Mouse (Mus musculus) lung, embryonic 15.5 days (tissue): ENCODE measurements around the gene Mdga1. TPM values are rescaled to one million over a fixed set of nuclear protein-coding genes. Genes with fewer than 3 reads are reported as not detected.

Source experiments
- ATAC-seq: fragments of 200-750 bp; cut with Nextera tagmentation; 2 replicates; pipeline ENCODE4 v1.8.0; 2017; ENCODE audit warnings: moderate number of reproducible peaks, borderline replicate concordance; ENCODE audit not compliant: low FRiP score, low TSS enrichment; ENCODE audit errors: extremely low read depth
- H3K27ac ChIP-seq: fragments of 300-500 bp; sonication (generic); 2 replicates; pipeline ENCODE4 v1.5.1; 2015; ENCODE audit warnings: moderate library complexity, mild to moderate bottlenecking, inconsistent platforms
- H3K27me3 ChIP-seq: fragments of 300-500 bp; sonication (generic); 2 replicates; pipeline ENCODE4 v1.6.1; 2015; ENCODE audit warnings: inconsistent platforms
- H3K36me3 ChIP-seq: fragments of 300-500 bp; sonication (generic); 2 replicates; pipeline ENCODE4 v1.6.1; 2015; ENCODE audit warnings: inconsistent platforms
- H3K4me1 ChIP-seq: fragments of 300-500 bp; sonication (generic); 2 replicates; pipeline ENCODE4 v1.6.1; 2015; ENCODE audit warnings: inconsistent platforms
- H3K4me2 ChIP-seq: fragments of 300-500 bp; sonication (generic); 2 replicates; pipeline ENCODE4 v1.6.1; 2015; ENCODE audit warnings: inconsistent platforms, mild to moderate bottlenecking, moderate library complexity
- H3K4me3 ChIP-seq: fragments of 300-500 bp; sonication (generic); 2 replicates; pipeline ENCODE4 v1.5.1; 2015; ENCODE audit warnings: mild to moderate bottlenecking, inconsistent platforms
- H3K9ac ChIP-seq: fragments of 300-500 bp; sonication (generic); 2 replicates; pipeline ENCODE4 v1.6.1; 2015; ENCODE audit warnings: inconsistent platforms
- H3K9me3 ChIP-seq: fragments of 300-500 bp; sonication (generic); 2 replicates; pipeline ENCODE4 v1.6.1; 2016; ENCODE audit warnings: inconsistent platforms
- WGBS: fragments of 180-500 bp; shearing (Covaris S2); methylation state at CpG from one replicate; pipeline ENCODE4 v1.1.7; 2015; 5-methylcytosine and 5-hydroxymethylcytosine counted together
- polyA plus RNA-seq: library from polyadenylated mRNA; unstranded; fragments of >200 nt; fragmentation: Nextera tagmentation; extraction: Ambion mirVana; gene quantifications from 2 replicates; pipeline ENCODE4 v1.2.1, GENCODE M21; 2015

Gene Mdga1
- 4.1 and 4.2 TPM in 2 replicates for polyA plus RNA-seq

DNA sequence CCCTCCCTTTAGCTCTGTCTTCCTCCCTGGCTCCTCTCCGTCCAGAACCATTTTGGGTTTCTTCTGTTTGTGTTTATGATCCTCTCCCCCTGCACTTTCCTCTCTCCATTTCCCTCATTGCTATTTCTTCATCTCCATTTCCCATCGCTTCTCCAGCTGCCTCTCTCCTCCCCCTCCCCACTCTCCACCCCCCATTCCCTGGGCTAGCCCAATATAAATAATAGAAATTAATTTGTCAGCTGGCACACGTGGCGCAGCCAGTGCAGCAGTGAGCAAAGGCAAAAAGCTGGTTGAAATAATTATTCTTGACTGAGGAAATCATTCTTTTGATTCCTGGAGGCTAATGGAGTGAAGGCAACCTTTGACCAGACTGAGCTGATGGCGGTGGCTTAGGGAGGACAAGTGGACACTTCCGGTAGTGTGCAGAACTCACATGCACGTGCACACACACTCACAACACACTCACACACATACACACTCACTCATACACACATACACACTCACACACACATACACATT lies at the start of gene Mdga1:
TSS of gene Mdga1 (minus strand) at position 51 of the 519 bp plus-strand sequence.
- H3K27ac ChIP-seq, result no peak within 1 kb of the TSS
- no peaks in the 10 kb centered on the region for H3K9me3 ChIP-seq
- ATAC-seq, result no peak
- no peak within 1 kb of the TSS for H3K4me2 ChIP-seq
- no peak within 1 kb of the TSS for H3K4me3 ChIP-seq
- no peaks in the 10 kb centered on the region for H3K36me3 ChIP-seq
- H3K9ac ChIP-seq, result no peak within 1 kb of the TSS
- H3K27me3 ChIP-seq, result peaks cover 6% of the 10 kb centered on the region
- 57% methylated on average over 7 of the region's 7 CpGs for WGBS
- H3K4me1 ChIP-seq, result no peaks in the 10 kb centered on the region

DNA sequence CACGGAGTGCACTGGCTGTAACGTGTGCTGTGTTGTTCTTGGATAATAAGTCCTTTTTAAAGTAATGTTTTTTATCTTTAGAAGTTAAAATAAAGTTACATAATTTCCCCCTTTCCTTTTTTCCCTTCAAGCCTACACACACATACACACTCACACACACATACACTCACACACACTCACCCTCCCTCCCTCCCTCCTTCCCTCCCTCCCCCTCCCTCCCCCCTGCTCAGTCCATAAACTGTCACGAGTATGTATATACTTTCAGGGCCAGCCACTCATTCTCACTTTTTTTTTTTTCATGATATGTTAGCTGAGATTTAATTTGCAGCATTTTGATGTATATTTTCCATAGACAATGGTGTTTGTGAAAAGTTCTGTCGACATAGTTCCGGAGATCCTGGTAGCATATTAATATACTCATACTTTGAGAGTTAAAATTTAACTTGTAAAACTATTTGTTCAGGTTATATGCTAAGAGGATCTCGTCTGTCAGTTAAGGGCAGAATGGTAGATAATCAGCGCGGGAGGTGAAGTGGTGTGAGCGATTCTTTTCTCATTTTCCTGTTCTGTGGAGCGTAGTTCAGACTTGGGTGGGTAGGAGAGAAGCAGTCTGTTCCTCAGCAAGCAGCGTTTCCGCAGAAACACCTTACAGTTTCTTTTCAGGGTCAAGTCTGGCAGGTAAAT lies 49.2 kb upstream of the Mdga1 start:
- 33% methylated on average over 12 of the region's 12 CpGs for WGBS
- no peak overlapping the region for H3K4me3 ChIP-seq

DNA sequence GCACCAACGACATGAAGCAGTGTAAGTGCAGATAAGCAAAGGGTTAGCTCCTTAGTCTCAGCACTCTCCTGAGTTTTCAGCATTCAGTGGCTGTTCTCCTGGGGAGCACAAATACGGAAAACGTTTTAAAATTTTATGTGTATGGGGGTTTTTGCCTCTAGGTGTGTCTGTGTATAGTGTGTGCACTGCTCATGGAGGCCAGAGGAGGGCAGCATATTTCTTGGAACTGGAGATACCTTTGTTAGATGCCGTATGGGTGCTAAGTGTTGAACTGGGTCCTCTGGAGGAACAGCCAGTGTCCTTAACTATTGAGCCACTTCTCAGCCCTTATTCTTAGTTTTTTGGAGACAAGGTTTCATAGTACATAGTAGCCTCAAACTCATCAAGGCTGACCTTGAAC lies 44.8 kb upstream of the Mdga1 start:
- Histone ChIP-seq H3K4me2 (no peak overlapping the region), H3K36me3 (no peaks in the 10 kb centered on the region), H3K27ac (no peak overlapping the region), H3K4me1 (peaks cover 35% of the 10 kb centered on the region), H3K27me3 (no peaks in the 10 kb centered on the region), H3K9me3 (no peaks in the 10 kb centered on the region), H3K9ac (no peak overlapping the region), H3K4me3 (no peak overlapping the region)
- WGBS, result 97% methylated on average over 4 of the region's 4 CpGs
- ATAC-seq, result no peak

More for the DNA sequence above, 49.2 kb upstream of the Mdga1 start:
- Histone ChIP-seq H3K9me3 (no peaks in the 10 kb centered on the region), H3K4me1 (peaks cover 53% of the 10 kb centered on the region), H3K27ac (peak overlapping the region; percentile 37; the same call in 1 of the 2 replicates), H3K9ac (no peak overlapping the region), H3K27me3 (no peaks in the 10 kb centered on the region), H3K4me2 (no peak overlapping the region), H3K36me3 (no peaks in the 10 kb centered on the region)
- ATAC-seq, result no peak

DNA sequence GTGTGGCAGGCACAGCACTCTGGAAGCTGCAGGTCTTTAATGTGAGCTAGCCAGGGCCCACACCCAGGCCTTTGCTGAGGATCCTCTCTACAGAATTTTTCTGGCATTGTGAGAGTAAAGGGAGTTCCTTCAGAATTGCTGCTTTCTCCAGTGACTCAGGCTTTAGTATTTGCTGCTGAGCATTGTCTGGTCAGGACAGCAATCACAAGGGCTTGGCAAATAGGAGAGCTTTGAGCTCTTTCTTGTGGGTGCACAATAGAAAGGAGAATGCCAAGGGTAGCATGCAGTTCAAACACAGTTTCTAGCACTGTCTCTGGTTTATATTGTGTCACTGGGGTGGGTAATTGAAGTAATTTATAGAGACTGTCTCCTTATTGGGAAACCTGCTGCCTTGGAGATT lies 38.5 kb upstream of the Mdga1 start:
- Histone ChIP-seq H3K4me1 (peaks cover 37% of the 10 kb centered on the region), H3K27me3 (no peaks in the 10 kb centered on the region), H3K9ac (no peak overlapping the region), H3K9me3 (no peaks in the 10 kb centered on the region), H3K4me3 (no peak overlapping the region), H3K27ac (no peak overlapping the region), H3K4me2 (no peak overlapping the region), H3K36me3 (no peaks in the 10 kb centered on the region)
- no peak for ATAC-seq

DNA sequence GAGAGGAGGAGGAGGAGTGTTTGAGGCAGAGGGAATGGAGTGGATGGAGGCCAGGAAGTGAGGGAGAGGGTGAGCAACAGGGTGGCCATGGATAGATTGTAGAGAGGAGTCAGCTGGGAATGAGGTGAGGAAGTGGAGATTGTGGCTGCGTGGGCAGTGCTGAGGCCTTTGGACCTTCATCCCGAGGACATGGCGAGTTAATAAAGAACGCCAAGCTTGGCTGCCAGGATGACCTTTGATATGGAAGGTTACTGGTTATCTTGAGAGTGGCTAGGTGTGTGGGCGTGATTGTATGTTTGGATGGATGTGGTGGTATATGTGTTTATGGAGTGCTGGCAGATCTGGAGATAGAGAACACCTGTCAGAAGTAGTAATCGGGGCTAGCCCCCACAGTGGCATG lies 38.0 kb upstream of the Mdga1 start:
- no peaks in the 10 kb centered on the region for H3K27me3 ChIP-seq
- H3K9me3 ChIP-seq, result no peaks in the 10 kb centered on the region
- H3K4me2 ChIP-seq, result no peak overlapping the region
- H3K4me3 ChIP-seq, result no peak overlapping the region
- no peak overlapping the region for H3K9ac ChIP-seq
- H3K4me1 ChIP-seq, result peaks cover 40% of the 10 kb centered on the region
- no peaks in the 10 kb centered on the region for H3K36me3 ChIP-seq
- no peak overlapping the region for H3K27ac ChIP-seq
- WGBS, result 33% methylated on average over 6 of the region's 6 CpGs
- no peak for ATAC-seq

DNA sequence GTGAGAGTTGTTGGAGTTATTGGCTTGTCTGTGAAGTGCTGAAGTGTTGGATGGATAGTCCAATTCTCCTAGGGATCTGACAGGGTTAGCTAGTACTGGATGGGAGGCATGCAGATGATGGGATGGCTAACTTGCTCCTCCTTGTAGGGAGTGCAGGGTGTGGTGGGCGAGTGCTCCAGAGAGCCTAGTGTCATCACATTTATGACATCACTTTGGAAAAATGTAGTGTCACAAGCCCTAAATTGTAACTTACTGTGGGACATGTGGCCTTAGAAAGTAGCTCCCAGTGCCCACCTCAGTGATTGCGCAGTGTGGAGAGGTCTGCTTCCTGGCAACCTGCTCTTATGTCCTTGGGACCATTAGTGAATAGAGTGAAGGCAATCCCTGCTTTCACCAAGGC lies 37.0 kb upstream of the Mdga1 start:
- 65% methylated on average over 2 of the region's 2 CpGs for WGBS
- Histone ChIP-seq H3K36me3 (no peaks in the 10 kb centered on the region), H3K27ac (no peak overlapping the region), H3K4me3 (peak overlapping the region; percentile 2; the same call in 1 of the 2 replicates), H3K4me1 (peaks cover 40% of the 10 kb centered on the region), H3K9me3 (no peaks in the 10 kb centered on the region), H3K27me3 (no peaks in the 10 kb centered on the region), H3K4me2 (peak overlapping the region; percentile 68), H3K9ac (no peak overlapping the region)
- ATAC-seq, result no peak

DNA sequence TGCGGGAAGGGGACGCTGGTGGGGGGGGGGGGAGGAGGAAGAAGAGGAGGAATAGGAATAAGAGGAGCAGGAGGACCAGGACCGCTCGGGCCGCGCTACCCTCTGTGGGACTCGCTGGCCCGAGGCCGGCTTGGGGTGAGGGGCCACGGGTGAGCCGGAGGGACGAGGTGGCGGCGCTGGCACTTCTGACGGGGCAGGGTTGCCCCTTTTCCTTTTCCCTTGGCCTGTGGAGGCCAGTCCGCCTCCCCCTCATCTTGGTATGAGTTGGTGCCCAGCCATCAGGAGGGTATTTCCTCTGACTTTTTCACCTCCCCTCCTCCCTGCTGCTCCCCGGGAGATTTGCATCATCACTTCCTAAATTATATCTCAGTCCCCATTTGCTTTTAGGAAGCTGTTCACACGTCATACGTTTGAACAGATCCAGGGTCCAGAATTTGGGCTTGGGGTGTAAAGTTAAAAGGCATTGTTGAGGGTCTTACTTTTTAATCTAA lies 35.6 kb upstream of the Mdga1 start:
- WGBS, result 0% methylated on average over 17 of the region's 19 CpGs
- no peaks in the 10 kb centered on the region for H3K9me3 ChIP-seq
- peaks cover 39% of the 10 kb centered on the region for H3K4me1 ChIP-seq
- H3K4me3 ChIP-seq, result peak overlapping the region; percentile 91
- H3K27ac ChIP-seq, result peak overlapping the region; percentile 100
- ATAC-seq, result no peak; the same call in none of the 2 replicates
- no peaks in the 10 kb centered on the region for H3K36me3 ChIP-seq
- peak overlapping the region; percentile 68 for H3K4me2 ChIP-seq
- no peaks in the 10 kb centered on the region for H3K27me3 ChIP-seq
- peak overlapping the region; percentile 94 for H3K9ac ChIP-seq

DNA sequence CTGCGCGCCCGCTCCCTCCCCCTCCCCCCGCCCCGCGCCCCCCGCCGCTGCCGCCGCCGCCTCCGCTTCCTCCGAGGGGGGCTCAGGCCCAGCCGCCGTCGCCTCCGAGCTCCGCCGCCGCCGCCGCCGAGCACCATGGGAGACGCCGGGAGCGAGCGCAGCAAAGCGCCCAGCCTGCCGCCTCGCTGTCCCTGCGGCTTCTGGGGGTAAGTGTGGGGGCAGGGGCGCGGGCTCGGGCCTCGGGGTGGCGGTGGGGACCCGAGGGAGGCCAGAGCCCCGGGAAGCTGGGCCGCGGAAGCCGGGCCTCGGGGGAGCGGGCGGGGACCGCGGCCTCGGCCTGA lies 35.2 kb upstream of the Mdga1 start:
- H3K27ac ChIP-seq, result peak overlapping the region; percentile 100
- no peaks in the 10 kb centered on the region for H3K9me3 ChIP-seq
- peak; percentile 26 for ATAC-seq

DNA sequence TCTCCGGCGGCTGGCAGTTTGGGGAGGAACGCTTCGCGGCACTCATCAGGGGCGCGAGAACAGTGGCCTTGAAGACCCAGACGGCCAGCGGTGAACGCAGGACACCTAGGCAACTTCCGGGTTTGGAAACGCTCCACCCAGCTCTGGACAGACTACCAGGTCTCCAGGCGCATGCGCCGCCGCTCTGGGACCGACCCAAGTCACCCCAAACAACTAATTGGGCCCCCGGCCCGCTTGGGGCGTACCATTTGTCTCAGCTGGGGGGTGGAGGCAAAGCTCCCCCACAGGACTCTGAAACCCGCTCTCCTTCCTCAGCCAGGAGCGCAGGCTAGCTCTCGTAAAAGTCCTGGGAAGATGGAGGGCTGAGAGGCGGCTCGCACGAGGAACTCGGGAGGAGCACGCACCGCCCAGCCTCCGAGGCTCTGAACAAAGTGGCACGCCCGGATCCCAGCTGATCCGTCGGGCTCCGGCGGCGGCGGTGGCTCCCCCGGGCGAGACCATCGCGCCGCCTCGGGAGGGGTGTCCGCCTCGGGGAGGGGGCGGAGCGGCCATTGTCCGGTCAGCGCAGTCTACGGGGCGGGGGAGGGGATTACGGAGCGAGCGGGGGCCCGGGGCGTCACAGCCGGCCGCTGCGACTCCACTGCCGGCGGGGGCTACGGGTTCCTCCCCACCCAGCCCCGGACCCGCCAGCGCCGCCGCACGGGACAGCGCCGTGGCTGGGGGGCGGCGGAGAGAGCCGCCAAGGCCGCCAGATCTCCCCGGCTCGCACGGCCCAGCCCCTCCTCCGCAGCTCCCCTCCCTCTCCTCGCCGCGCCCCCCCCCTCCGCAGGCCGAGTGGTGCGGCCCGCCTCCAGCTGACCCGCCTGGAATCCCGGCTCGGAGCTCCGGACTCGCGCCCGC lies 34.6 kb upstream of the Mdga1 start, which contains the start of gene Zfand3:
TSS of gene Zfand3 (plus strand) at position 531 of the 900 bp plus-strand sequence.
- peaks cover 31% of the 10 kb centered on the region for H3K4me1 ChIP-seq

More for the DNA sequence above, 35.2 kb upstream of the Mdga1 start:
- peak overlapping the region; percentile 94 for H3K9ac ChIP-seq
- under 1% methylated on average over 40 of the region's 47 CpGs for WGBS
- peak overlapping the region; percentile 91 for H3K4me3 ChIP-seq
- no peaks in the 10 kb centered on the region for H3K36me3 ChIP-seq
- peaks cover 35% of the 10 kb centered on the region for H3K4me1 ChIP-seq
- H3K4me2 ChIP-seq, result peak overlapping the region; percentile 68
- no peaks in the 10 kb centered on the region for H3K27me3 ChIP-seq

DNA sequence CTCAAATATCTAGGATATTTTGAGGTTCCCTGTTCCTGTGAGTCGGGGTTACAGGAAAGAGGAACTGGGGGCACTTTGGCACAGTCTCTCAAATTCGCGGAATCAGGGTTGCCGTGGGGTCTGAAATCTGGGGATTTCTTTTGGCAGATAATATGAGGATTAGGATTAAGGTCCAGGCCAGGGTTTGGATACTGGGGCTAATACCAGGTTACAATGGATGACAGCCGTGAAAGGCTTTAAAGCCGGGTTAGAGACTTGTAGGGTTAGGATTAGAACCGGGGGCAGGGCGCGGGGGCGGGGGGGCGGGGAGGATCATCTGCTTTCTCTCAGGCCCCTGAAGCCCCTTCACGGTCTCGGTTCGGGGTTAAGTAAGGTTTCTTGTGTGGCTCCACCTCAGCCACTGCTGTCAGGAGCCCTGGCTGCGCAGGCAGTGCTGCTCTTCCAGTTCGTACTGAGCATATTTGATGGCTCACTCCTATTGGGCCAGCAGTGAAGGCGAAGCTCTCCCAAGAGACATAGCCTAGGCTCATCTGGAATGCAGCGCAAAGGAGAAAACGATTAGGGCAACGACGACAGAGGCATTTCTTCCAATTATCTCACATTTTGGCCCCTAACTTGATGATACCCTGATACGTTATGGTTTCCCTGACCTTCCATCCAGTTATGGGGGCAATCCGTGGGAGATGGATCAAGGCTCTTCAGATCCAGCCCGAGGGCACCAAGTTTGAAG lies 28.8 kb upstream of the Mdga1 start:
- no peak overlapping the region for H3K27ac ChIP-seq
- ATAC-seq, result no peak
- H3K4me3 ChIP-seq, result no peak overlapping the region
- 0 out of 2 replicates have a peak, but pooled peaks cover 6% of the 10 kb centered on the region for H3K4me1 ChIP-seq
- H3K9ac ChIP-seq, result no peak overlapping the region
- H3K4me2 ChIP-seq, result no peak overlapping the region
- 81% methylated on average over 24 of the region's 24 CpGs for WGBS
- H3K27me3 ChIP-seq, result no peaks in the 10 kb centered on the region
- H3K9me3 ChIP-seq, result no peaks in the 10 kb centered on the region
- H3K36me3 ChIP-seq, result no peaks in the 10 kb centered on the region

More for the DNA sequence above, 34.6 kb upstream of the Mdga1 start, which contains the start of gene Zfand3:
- Histone ChIP-seq H3K9me3 (no peaks in the 10 kb centered on the region), H3K4me3 (peak within 1 kb of the TSS; percentile 91), H3K27me3 (no peaks in the 10 kb centered on the region), H3K4me2 (peak within 1 kb of the TSS; percentile 68), H3K36me3 (no peaks in the 10 kb centered on the region), H3K27ac (peak within 1 kb of the TSS; percentile 100), H3K9ac (peak within 1 kb of the TSS; percentile 94)
- WGBS, result 2% methylated on average over 40 of the region's 93 CpGs
- ATAC-seq, result peak; percentile 94

DNA sequence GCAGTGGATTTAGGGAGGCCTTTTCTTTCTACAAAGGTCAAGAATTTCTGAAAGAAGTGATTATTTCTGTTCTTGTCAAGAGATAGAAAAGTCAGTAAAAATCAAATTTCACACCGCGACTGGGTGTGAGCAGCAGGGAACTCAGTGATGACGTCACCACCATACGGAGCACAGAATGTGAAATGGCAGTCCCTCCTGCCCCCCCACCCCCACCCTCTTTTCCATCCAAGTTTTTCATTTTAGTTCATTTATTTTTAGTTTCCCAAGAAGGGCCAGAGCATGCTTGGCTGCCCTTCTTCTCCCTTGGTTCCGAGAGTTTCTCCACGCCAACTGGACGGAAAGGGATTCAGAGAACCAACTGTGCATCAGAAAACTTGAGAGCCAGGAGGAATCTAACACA lies 27.8 kb upstream of the Mdga1 start:
- Histone ChIP-seq H3K4me2 (no peak overlapping the region), H3K9me3 (no peaks in the 10 kb centered on the region), H3K4me1 (no peaks in the 10 kb centered on the region), H3K27me3 (no peaks in the 10 kb centered on the region), H3K4me3 (no peak overlapping the region), H3K9ac (no peak overlapping the region), H3K27ac (no peak overlapping the region), H3K36me3 (no peaks in the 10 kb centered on the region)
- no peak for ATAC-seq
- WGBS, result 74% methylated on average over 7 of the region's 7 CpGs
